Mouse (Mus musculus): Measurements from ENCODE around the gene Tnpo1. TPM values are rescaled to one million over a fixed set of nuclear protein-coding genes. Genes with fewer than 3 reads are reported as not detected.

Tnpo1 gene
- polyA plus RNA-seq, 1 experiment from 2014 or later = 57.0 TPM

GRCm38 (mm10) chr13:98814275-98815040 is 111.7 kb downstream of the Tnpo1 start:
- peak overlapping the region; percentile 86 for H3K4me3 ChIP-seq
- H3K27ac ChIP-seq (replicated peaks) = peak overlapping the region; percentile 90
- peak overlapping the region; percentile 49 for H3K4me2 ChIP-seq (replicated peaks)
- H3K27me3 ChIP-seq = no peaks in the 10 kb centered on the region
- WGBS = under 1% methylated on average over 80 of the region's 81 CpGs
- peak overlapping the region; percentile 87 for H3K9ac ChIP-seq (replicated peaks)
- no peaks in the 10 kb centered on the region for H3K36me3 ChIP-seq
- ATAC-seq (replicated peaks) = peak; percentile 63
- H3K4me1 ChIP-seq = peaks cover 16% of the 10 kb centered on the region
- H3K9me3 ChIP-seq = no peaks in the 10 kb centered on the region

- ATAC-seq (replicated peaks) = no peak
- Histone ChIP-seq H3K4me2 (replicated peaks) (peak overlapping the region; percentile 49), H3K9me3 (no peaks in the 10 kb centered on the region), H3K27ac (replicated peaks) (no peak overlapping the region), H3K4me3 (peak overlapping the region; percentile 86), H3K36me3 (no peaks in the 10 kb centered on the region), H3K9ac (replicated peaks) (peak overlapping the region; percentile 87), H3K27me3 (no peaks in the 10 kb centered on the region), H3K4me1 (peaks cover 16% of the 10 kb centered on the region)
- 25% methylated on average over 12 of the region's 12 CpGs for WGBS
Measured at GRCm38 (mm10) chr13:98813596-98814274, 112.4 kb downstream of the Tnpo1 start.

GRCm38 (mm10) chr13:98813167-98813566 is 113.0 kb downstream of the Tnpo1 start:
- Histone ChIP-seq H3K4me3 (peak overlapping the region; percentile 86; the same call in 1 of the 2 replicates), H3K9me3 (no peaks in the 10 kb centered on the region), H3K4me2 (replicated peaks) (peak overlapping the region; percentile 49), H3K4me1 (peaks cover 16% of the 10 kb centered on the region), H3K27me3 (no peaks in the 10 kb centered on the region), H3K36me3 (no peaks in the 10 kb centered on the region), H3K27ac (replicated peaks) (no peak overlapping the region), H3K9ac (replicated peaks) (no peak overlapping the region)
- ATAC-seq (replicated peaks) = no peak
- WGBS = 81% methylated on average over 2 of the region's 2 CpGs

DNA sequence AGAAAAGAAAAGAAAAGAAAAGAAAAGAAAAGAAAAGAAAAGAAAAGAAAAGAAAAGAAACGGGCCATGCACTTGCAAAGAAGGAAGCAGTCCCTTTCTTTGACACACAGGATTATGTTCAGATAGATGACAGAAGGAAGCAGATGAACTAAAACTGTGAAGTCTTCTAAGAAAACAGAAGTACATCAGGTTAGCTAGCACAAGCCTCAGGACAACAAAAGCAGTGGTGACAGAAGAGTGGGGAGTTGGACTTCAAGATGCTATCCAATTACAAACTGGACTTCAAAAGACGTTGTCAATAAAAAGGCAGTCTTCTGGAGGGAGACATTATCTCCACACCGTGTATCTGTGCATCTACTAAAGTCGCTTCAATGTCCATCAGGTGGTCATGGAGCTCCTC is 113.9 kb downstream of the Tnpo1 start:
- Histone ChIP-seq H3K4me3 (no peak overlapping the region), H3K27ac (replicated peaks) (no peak overlapping the region), H3K36me3 (no peaks in the 10 kb centered on the region), H3K9me3 (no peaks in the 10 kb centered on the region), H3K4me2 (replicated peaks) (no peak overlapping the region), H3K4me1 (peaks cover 16% of the 10 kb centered on the region), H3K27me3 (no peaks in the 10 kb centered on the region), H3K9ac (replicated peaks) (no peak overlapping the region)
- no peak for ATAC-seq (replicated peaks)
- WGBS = 78% methylated on average over 4 of the region's 4 CpGs

GRCm38 (mm10) chr13:98810143-98810542 is 116.0 kb downstream of the Tnpo1 start:
- Histone ChIP-seq H3K36me3 (peaks cover under 1% of the 10 kb centered on the region; the same call in 1 of the 2 replicates), H3K4me3 (no peak overlapping the region), H3K9ac (replicated peaks) (no peak overlapping the region), H3K4me1 (peaks cover 13% of the 10 kb centered on the region), H3K27ac (replicated peaks) (no peak overlapping the region), H3K9me3 (no peaks in the 10 kb centered on the region), H3K4me2 (replicated peaks) (no peak overlapping the region), H3K27me3 (no peaks in the 10 kb centered on the region)
- WGBS = 85% methylated on average over 6 of the region's 6 CpGs
- no peak for ATAC-seq (replicated peaks)

GRCm38 (mm10) chr13:98809087-98809486 is 117.1 kb downstream of the Tnpo1 start:
- Histone ChIP-seq H3K36me3 (peaks cover 4% of the 10 kb centered on the region; the same call in 1 of the 2 replicates), H3K4me1 (peaks cover 13% of the 10 kb centered on the region), H3K9me3 (no peaks in the 10 kb centered on the region), H3K9ac (replicated peaks) (no peak overlapping the region), H3K27me3 (no peaks in the 10 kb centered on the region), H3K4me3 (no peak overlapping the region), H3K4me2 (replicated peaks) (no peak overlapping the region), H3K27ac (replicated peaks) (no peak overlapping the region)
- 98% methylated on average over 1 of the region's 1 CpGs for WGBS
- no peak for ATAC-seq (replicated peaks)

- no peak for ATAC-seq (replicated peaks)
- Histone ChIP-seq H3K27me3 (no peaks in the 10 kb centered on the region), H3K9me3 (0 out of 2 replicates have a peak, but pooled peaks cover 5% of the 10 kb centered on the region), H3K27ac (replicated peaks) (no peak overlapping the region), H3K9ac (replicated peaks) (no peak overlapping the region), H3K4me1 (no peaks in the 10 kb centered on the region), H3K4me2 (replicated peaks) (no peak overlapping the region), H3K4me3 (no peak overlapping the region), H3K36me3 (peaks cover 19% of the 10 kb centered on the region)
- 95% methylated on average over 1 of the region's 1 CpGs for WGBS
Measured at GRCm38 (mm10) chr13:98804480-98804879, 121.7 kb downstream of the Tnpo1 start.

DNA sequence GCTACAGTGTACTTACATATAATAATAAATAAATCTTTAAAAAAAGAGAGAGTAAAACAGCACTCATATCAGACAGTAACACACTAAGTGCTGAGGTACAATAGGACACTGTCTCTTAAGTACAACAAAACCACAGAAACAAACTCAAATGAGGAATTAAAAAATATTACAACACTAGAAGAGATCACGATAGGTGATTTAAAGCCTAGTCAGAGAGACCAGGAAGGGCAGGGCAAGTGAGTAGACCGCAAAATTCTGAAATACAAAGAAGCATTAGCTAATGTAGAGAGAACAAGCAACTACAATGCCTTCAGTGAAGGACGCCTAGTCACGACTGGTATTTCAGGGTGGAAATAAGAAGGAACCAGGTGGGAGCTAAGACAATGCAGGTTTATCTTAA is 122.5 kb downstream of the Tnpo1 start:
- no peak for ATAC-seq (replicated peaks)
- WGBS = 89% methylated on average over 4 of the region's 4 CpGs
- H3K27me3 ChIP-seq = no peaks in the 10 kb centered on the region

DNA sequence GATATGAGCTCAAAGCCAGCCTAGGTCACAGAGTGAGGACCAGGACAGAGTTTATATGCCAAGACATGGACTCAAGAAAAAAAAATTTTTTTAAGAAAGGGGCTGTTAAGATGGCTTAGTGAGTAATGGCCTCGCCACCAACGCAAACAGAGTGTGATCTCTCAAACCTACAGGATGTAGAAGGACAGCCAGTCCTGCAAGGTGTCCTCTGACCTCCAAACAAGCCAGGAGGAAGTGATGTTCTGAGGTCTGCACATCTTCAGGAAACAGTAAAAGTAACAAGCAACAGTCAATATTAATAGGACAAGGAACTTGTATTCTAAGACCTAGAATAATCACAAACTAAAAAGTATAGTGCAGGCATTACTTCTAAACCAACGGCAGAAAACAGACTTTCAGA is 123.2 kb downstream of the Tnpo1 start:
- Histone ChIP-seq H3K27ac (replicated peaks) (no peak overlapping the region), H3K4me3 (no peak overlapping the region), H3K36me3 (peaks cover 27% of the 10 kb centered on the region), H3K9ac (replicated peaks) (no peak overlapping the region), H3K4me2 (replicated peaks) (no peak overlapping the region), H3K27me3 (no peaks in the 10 kb centered on the region), H3K9me3 (0 out of 2 replicates have a peak, but pooled peaks cover 5% of the 10 kb centered on the region), H3K4me1 (no peaks in the 10 kb centered on the region)
- ATAC-seq (replicated peaks) = no peak
- 90% methylated on average over 3 of the region's 3 CpGs for WGBS

More for the DNA sequence above, 122.5 kb downstream of the Tnpo1 start:
- peaks cover 25% of the 10 kb centered on the region for H3K36me3 ChIP-seq
- 0 out of 2 replicates have a peak, but pooled peaks cover 5% of the 10 kb centered on the region for H3K9me3 ChIP-seq
- H3K9ac ChIP-seq (replicated peaks) = no peak overlapping the region
- no peak overlapping the region for H3K4me2 ChIP-seq (replicated peaks)
- no peak overlapping the region for H3K27ac ChIP-seq (replicated peaks)
- no peaks in the 10 kb centered on the region for H3K4me1 ChIP-seq
- no peak overlapping the region for H3K4me3 ChIP-seq

GRCm38 (mm10) chr13:98795511-98795910 is 130.7 kb downstream of the Tnpo1 start:
- WGBS = 99% methylated on average over 3 of the region's 3 CpGs
- ATAC-seq (replicated peaks) = no peak
- Histone ChIP-seq H3K9me3 (0 out of 2 replicates have a peak, but pooled peaks cover under 1% of the 10 kb centered on the region), H3K27me3 (no peaks in the 10 kb centered on the region), H3K4me1 (no peaks in the 10 kb centered on the region), H3K4me3 (no peak overlapping the region), H3K9ac (replicated peaks) (no peak overlapping the region), H3K4me2 (replicated peaks) (no peak overlapping the region), H3K36me3 (peaks cover 29% of the 10 kb centered on the region), H3K27ac (replicated peaks) (no peak overlapping the region)

GRCm38 (mm10) chr13:98792864-98793263 is 133.3 kb downstream of the Tnpo1 start:
- Histone ChIP-seq H3K4me2 (replicated peaks) (no peak overlapping the region), H3K9ac (replicated peaks) (no peak overlapping the region), H3K27me3 (no peaks in the 10 kb centered on the region), H3K4me1 (no peaks in the 10 kb centered on the region), H3K36me3 (peaks cover 14% of the 10 kb centered on the region), H3K4me3 (no peak overlapping the region), H3K9me3 (no peaks in the 10 kb centered on the region), H3K27ac (replicated peaks) (no peak overlapping the region)
- 98% methylated on average over 1 of the region's 1 CpGs for WGBS
- ATAC-seq (replicated peaks) = no peak

DNA sequence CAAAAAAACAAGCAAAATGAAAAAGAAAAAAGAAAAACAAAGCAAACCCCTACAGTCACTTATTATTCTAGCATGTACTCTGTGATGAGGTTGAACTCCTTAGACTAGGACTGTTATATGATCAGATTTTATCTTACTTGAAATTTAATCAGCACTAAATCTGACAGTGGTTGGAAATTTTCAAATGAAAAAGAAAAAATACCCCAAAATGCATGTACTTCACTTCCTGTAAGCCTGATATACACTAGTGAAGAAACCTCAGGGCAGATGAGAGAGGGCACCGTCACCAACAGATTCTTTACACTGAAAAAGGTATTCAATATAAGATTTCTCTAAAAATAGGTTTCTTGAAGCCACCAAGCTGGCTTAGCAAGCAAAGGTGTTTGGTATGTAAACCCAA is 134.5 kb downstream of the Tnpo1 start:
- no peak overlapping the region for H3K4me3 ChIP-seq
- H3K4me1 ChIP-seq = no peaks in the 10 kb centered on the region
- no peak overlapping the region for H3K4me2 ChIP-seq (replicated peaks)
- no peaks in the 10 kb centered on the region for H3K27me3 ChIP-seq
- no peaks in the 10 kb centered on the region for H3K9me3 ChIP-seq
- no peak for ATAC-seq (replicated peaks)
- WGBS = 97% methylated on average over 1 of the region's 1 CpGs
- peaks cover 14% of the 10 kb centered on the region for H3K36me3 ChIP-seq
- H3K27ac ChIP-seq (replicated peaks) = no peak overlapping the region
- H3K9ac ChIP-seq (replicated peaks) = no peak overlapping the region
